Mouse (Mus musculus) intestine, postnatal 0 days (tissue): Measurements from ENCODE around the gene Erich6b. TPM values are rescaled to one million over a fixed set of nuclear protein-coding genes. Genes with fewer than 3 reads are reported as not detected.

Experiments used
- ATAC-seq: fragments of 200-750 bp; cut with Nextera tagmentation; 2 replicates; pipeline ENCODE4 v1.8.0; 2017; ENCODE audit warnings: mild to moderate bottlenecking, moderate TSS enrichment, moderate library complexity
- H3K27ac ChIP-seq: fragments of 300-500 bp; sonication (generic); 2 replicates; pipeline ENCODE4 v1.5.1; 2014; ENCODE audit warnings: mild to moderate bottlenecking, low read depth, low read length, moderate library complexity
- H3K27me3 ChIP-seq: fragments of 300-500 bp; sonication (generic); replicated peaks from 2 replicates; pipeline ENCODE4 v1.6.1; 2014; ENCODE audit warnings: low read length, mixed read lengths; ENCODE audit not compliant: control insufficient read depth, insufficient read depth
- H3K36me3 ChIP-seq: fragments of 300-500 bp; sonication (generic); 2 replicates; pipeline ENCODE4 v1.6.1; 2014; ENCODE audit warnings: mild to moderate bottlenecking, moderate library complexity; ENCODE audit not compliant: control insufficient read depth, insufficient read depth
- H3K4me1 ChIP-seq: fragments of 300-500 bp; sonication (generic); replicated peaks from 2 replicates; pipeline ENCODE4 v1.6.1; 2014; ENCODE audit warnings: antibody characterized with exemption, low read length, mixed read lengths; ENCODE audit not compliant: control insufficient read depth, insufficient read depth
- H3K4me2 ChIP-seq: fragments of 300-500 bp; sonication (generic); replicated peaks from 2 replicates; pipeline ENCODE4 v1.6.1; 2014; ENCODE audit warnings: low read depth, mild to moderate bottlenecking, moderate library complexity
- H3K4me3 ChIP-seq: fragments of 300-500 bp; sonication (generic); 2 replicates; pipeline ENCODE4 v1.5.1; 2014; ENCODE audit warnings: low read depth, low read length
- H3K9ac ChIP-seq: fragments of 300-500 bp; sonication (generic); 2 replicates; pipeline ENCODE4 v1.6.1; 2014; ENCODE audit warnings: mild to moderate bottlenecking, low read depth, low read length
- H3K9me3 ChIP-seq: fragments of 300-500 bp; sonication (generic); 2 replicates; pipeline ENCODE4 v1.6.1; 2016; ENCODE audit warnings: mixed run types; ENCODE audit not compliant: control insufficient read depth
- CTCF ChIP-seq: sonication (generic); IDR thresholded peaks from 2 replicates; pipeline ENCODE4 v1.5.1; 2016; ENCODE audit warnings: low read depth, mild to moderate bottlenecking, control low read depth, antibody characterized with exemption, moderate library complexity
- WGBS: fragments of 180-500 bp; shearing (Covaris S2); extraction: QIAGEN DNeasy Blood & Tissue Kit; methylation state at CpG from one replicate; pipeline ENCODE4 v1.1.7; 2014; 5-methylcytosine and 5-hydroxymethylcytosine counted together
- polyA plus RNA-seq: library from polyadenylated mRNA; unstranded; fragments of >200 nt; fragmentation: Nextera tagmentation; extraction: Ambion mirVana; gene quantifications from 2 replicates; pipeline ENCODE4 v1.2.1, GENCODE M21; 2015

Erich6b gene
- polyA plus RNA-seq, 1 experiment from 2014 or later: not detected

- no peak for TF ChIP-seq CTCF
- Histone ChIP-seq H3K27me3 (no peaks in the 10 kb centered on the region), H3K4me1 (no peaks in the 10 kb centered on the region), H3K4me3 (no peak overlapping the region), H3K27ac (no peak overlapping the region), H3K4me2 (no peak overlapping the region), H3K9me3 (no peaks in the 10 kb centered on the region), H3K36me3 (peaks cover 83% of the 10 kb centered on the region), H3K9ac (no peak overlapping the region)
- 77% methylated on average over 5 of the region's 5 CpGs for WGBS
- ATAC-seq: no peak
Measured at GRCm38 (mm10) chr14:75712687-75713086, 70.6 kb downstream of the Erich6b start.

- no peaks in the 10 kb centered on the region for H3K27me3 ChIP-seq
- TF ChIP-seq CTCF: peak; percentile 59
- peaks cover 92% of the 10 kb centered on the region for H3K36me3 ChIP-seq
- H3K9ac ChIP-seq: no peak overlapping the region
- H3K4me3 ChIP-seq: no peak overlapping the region
- ATAC-seq: no peak
- no peak overlapping the region for H3K27ac ChIP-seq
- WGBS: 73% methylated on average over 4 of the region's 4 CpGs
- no peaks in the 10 kb centered on the region for H3K4me1 ChIP-seq
- H3K4me2 ChIP-seq: no peak overlapping the region
- H3K9me3 ChIP-seq: no peaks in the 10 kb centered on the region
Measured at GRCm38 (mm10) chr14:75713661-75714060, 71.6 kb downstream of the Erich6b start.

- no peak for ATAC-seq
- H3K36me3 ChIP-seq: peaks cover 95% of the 10 kb centered on the region
Measured at GRCm38 (mm10) chr14:75716410-75716809, 74.4 kb downstream of the Erich6b start.

More at GRCm38 (mm10) chr14:75716410-75716809, 74.4 kb downstream of the Erich6b start:
- no peak for TF ChIP-seq CTCF
- Histone ChIP-seq H3K9ac (no peak overlapping the region), H3K4me3 (no peak overlapping the region), H3K4me1 (no peaks in the 10 kb centered on the region), H3K9me3 (no peaks in the 10 kb centered on the region), H3K27me3 (no peaks in the 10 kb centered on the region), H3K4me2 (no peak overlapping the region), H3K27ac (no peak overlapping the region)
- 81% methylated on average over 4 of the region's 4 CpGs for WGBS

Other genes with a start within 250 kb of the Erich6b start
- gene Siah3, start 186.3 kb upstream of the Erich6b start, polyA plus RNA-seq: not detected in 2 replicates
- not detected in 2 replicates for gene Spert, start 49.1 kb upstream of the Erich6b start, polyA plus RNA-seq
- gene Cog3, start 112.3 kb downstream of the Erich6b start, polyA plus RNA-seq: 9.2 TPM in 2 replicates
- gene Slc25a30, start 144.8 kb downstream of the Erich6b start, polyA plus RNA-seq: 2.5 TPM in 2 replicates
- 1,212 and 1,295 TPM in 2 replicates for gene Tpt1, start 202.8 kb downstream of the Erich6b start, polyA plus RNA-seq